Mouse (Mus musculus) heart, adult 9 months (tissue): ENCODE data around the gene Mtmr11.

Experiments used
- DNase-seq, 2 experiments: peaks; one replicate each; pipeline ENCODE4 v3.0.0; 2022; ENCODE audit warnings: low spot score in 2 of 2

The Mtmr11 gene

GRCm38 (mm10) chr3:96161869-96162840 lies at the start of gene Mtmr11:
Mtmr11 (plus strand) TSS chr3:96162004.
- peak; percentile 44 to 51 for DNase-seq

GRCm38 (mm10) chr3:96113251-96113650 lies 48.6 kb upstream of the Mtmr11 start:
- DNase-seq = no peak

- DNase-seq = no peak
These were observed 43.7 kb upstream of the Mtmr11 start for GRCm38 (mm10) chr3:96118142-96118541.

- no peak for DNase-seq
These were observed 43.1 kb upstream of the Mtmr11 start for GRCm38 (mm10) chr3:96118702-96119101.

- no peak for DNase-seq
These were observed 37.6 kb upstream of the Mtmr11 start for GRCm38 (mm10) chr3:96124235-96124634.

- DNase-seq = peak; percentile 15 to 22
These were observed 33.7 kb upstream of the Mtmr11 start for GRCm38 (mm10) chr3:96128128-96128527.

- no peak for DNase-seq
These were observed 29.3 kb upstream of the Mtmr11 start for GRCm38 (mm10) chr3:96132478-96132877.

GRCm38 (mm10) chr3:96133327-96133905 lies 28.4 kb upstream of the Mtmr11 start:
- no peak for DNase-seq

- DNase-seq = no peak
These were observed 26.8 kb upstream of the Mtmr11 start for GRCm38 (mm10) chr3:96135011-96135410.

- peak; percentile 55 to 77 for DNase-seq
These were observed 13.9 kb upstream of the Mtmr11 start for GRCm38 (mm10) chr3:96147950-96148349.

GRCm38 (mm10) chr3:96151836-96152235 lies 10.0 kb upstream of the Mtmr11 start:
- no peak for DNase-seq

GRCm38 (mm10) chr3:96152611-96153010 lies 9.2 kb upstream of the Mtmr11 start:
- no peak for DNase-seq

- no peak for DNase-seq
These were observed 6.3 kb upstream of the Mtmr11 start for GRCm38 (mm10) chr3:96155501-96155900.

- no peak for DNase-seq
These were observed 2.0 kb upstream of the Mtmr11 start for GRCm38 (mm10) chr3:96159820-96160219.

- peak; percentile 75 to 76 for DNase-seq
These were observed 1.5 kb upstream of the Mtmr11 start for GRCm38 (mm10) chr3:96160222-96160802.

- peak; percentile 51 to 56 for DNase-seq
These were observed 844 bp upstream of the Mtmr11 start for GRCm38 (mm10) chr3:96160803-96161516.

GRCm38 (mm10) chr3:96163040-96163439 lies 1.2 kb downstream of the Mtmr11 start:
- DNase-seq = no peak

- DNase-seq = peak in 1 of 2 experiments; percentile 41
These were observed 6.8 kb downstream of the Mtmr11 start for GRCm38 (mm10) chr3:96168466-96169158.

GRCm38 (mm10) chr3:96170276-96170675 lies 8.5 kb downstream of the Mtmr11 start:
- no peak for DNase-seq

GRCm38 (mm10) chr3:96170976-96171545 lies 9.3 kb downstream of the Mtmr11 start:
- DNase-seq = no peak
